ENCODE assay signal across 9 mouse cellular contexts in genomic region chr17:28855166-28855885, GRCm38 (mm10). TPM values are rescaled to one million over a fixed set of nuclear protein-coding genes. Genes with fewer than 3 reads are reported as not detected.
DNase-seq lines count a peak whose midpoint lies in the region; ATAC-seq and TF ChIP-seq lines count a peak whose summit lies in the region.
"Had no signal": no experiment of that assay in that cellular context is flagged by ENCODE, and none has a peak within 500 bp of the region (broad histone marks: within the 10 kb centered on the region; RNA-seq: fewer than 3 reads in every experiment).

No protein-coding gene starts in this region.

- no peaks in the 10 kb centered on the region for H3K79me2 ChIP-seq in liver, adult 2 months (ENCODE audit: control insufficient read depth, insufficient read depth, low read length)

- H3K9me3 ChIP-seq in liver, embryonic 11.5 days (ENCODE audit: control insufficient read depth, low read length) = peaks cover 5% of the 10 kb centered on the region; the same call in 1 of the 2 replicates

- H3K4me1 ChIP-seq in liver, adult 2 months (ENCODE audit: control insufficient read depth, insufficient read depth, low read length) = no peaks in the 10 kb centered on the region
- no peaks in the 10 kb centered on the region for H3K4me1 ChIP-seq in liver, embryonic 11.5 days (replicated peaks; ENCODE audit: control insufficient read depth, insufficient read depth, low read length)
- H3K4me1 ChIP-seq in small intestine, adult 2 months (ENCODE audit: control insufficient read depth, insufficient read depth, insufficient read length, low read length) = peaks cover 7% of the 10 kb centered on the region

- H3K36me3 ChIP-seq in liver, adult 2 months (ENCODE audit: control insufficient read depth, insufficient read depth, low read length) = no peaks in the 10 kb centered on the region
- no peaks in the 10 kb centered on the region for H3K36me3 ChIP-seq in liver, embryonic 11.5 days (ENCODE audit: control insufficient read depth, insufficient read depth, low read length)
- H3K36me3 ChIP-seq in small intestine, adult 2 months (ENCODE audit: control insufficient read depth, insufficient read depth, low read length) = peaks cover 9% of the 10 kb centered on the region
- H3K36me3 ChIP-seq: embryonic facial prominence, embryonic 13.5 days had no signal

- no peak overlapping the region for H3K27ac ChIP-seq in liver, adult 2 months (replicated peaks; ENCODE audit: insufficient read depth, low read depth, low read length)
- no peak overlapping the region for H3K27ac ChIP-seq in liver, embryonic 11.5 days (ENCODE audit: low read depth, low read length)
- no peak overlapping the region for H3K27ac ChIP-seq in small intestine, adult 2 months (ENCODE audit: insufficient read depth, low read depth, low read length)
- H3K27ac ChIP-seq: embryonic facial prominence, embryonic 13.5 days had no signal

- no peak overlapping the region for H3K4me2 ChIP-seq in liver, embryonic 11.5 days
- H3K4me2 ChIP-seq: embryonic facial prominence, embryonic 13.5 days had no signal

- no peak overlapping the region for H3K9ac ChIP-seq in liver, adult 2 months (ENCODE audit: low read depth, low read length)
- no peak overlapping the region for H3K9ac ChIP-seq in liver, embryonic 11.5 days (ENCODE audit: low read depth, low read length)
- H3K9ac ChIP-seq: embryonic facial prominence, embryonic 13.5 days had no signal

- DNase-seq in liver, adult 2 months (ENCODE audit: extremely low read depth, low read depth, low spot score) = peak; percentile 26
- no peak for DNase-seq in liver, embryonic 11.5 days (ENCODE audit: low spot score)
- DNase-seq in T-cell, adult 2 months (ENCODE audit: low spot score) = peak; percentile 22
- DNase-seq in kidney, adult 9 months = peak; percentile 46
- no peak for DNase-seq in left cerebral cortex, adult 18-20 months (ENCODE audit: low spot score in 2 of 2)
- DNase-seq in heart, postnatal 10 days = no peak
- DNase-seq in neural tube, embryonic 10.5 days (ENCODE audit: extremely low spot score, low spot score) = no peak

- no peak for TF ChIP-seq POLR2A in liver, adult 2 months (IDR thresholded peaks at IDR 0.05; ENCODE audit: extremely low read depth, insufficient read depth, low read length)
- no peak for TF ChIP-seq POLR2A in small intestine, adult 2 months (IDR thresholded peaks at IDR 0.05; ENCODE audit: low read depth, low read length)

- no peaks in the 10 kb centered on the region for H3K27me3 ChIP-seq in liver, adult 2 months (ENCODE audit: control insufficient read depth, insufficient read depth, low read length)
- no peaks in the 10 kb centered on the region for H3K27me3 ChIP-seq in liver, embryonic 11.5 days (replicated peaks; ENCODE audit: control insufficient read depth, insufficient read depth, low read length)
- H3K27me3 ChIP-seq in small intestine, adult 2 months (ENCODE audit: control insufficient read depth, insufficient read depth, low read length) = no peaks in the 10 kb centered on the region
- H3K27me3 ChIP-seq: embryonic facial prominence, embryonic 13.5 days had no signal

- intact Hi-C loops in heart, postnatal 10 days (cut with DNase I) = no loop called here

- TF ChIP-seq CTCF in liver, adult 2 months (IDR thresholded peaks at IDR 0.05; ENCODE audit: low read depth, low read length) = peak; percentile 43
- TF ChIP-seq CTCF in small intestine, adult 2 months (IDR thresholded peaks at IDR 0.05; ENCODE audit: extremely low read depth, insufficient read length, insufficient replicate concordance, low read depth, low read length) = peak; percentile 27; the same call in 1 of the 2 replicates

- no peak overlapping the region for H3K4me3 ChIP-seq in liver, adult 2 months (ENCODE audit: insufficient read depth, low read depth, low read length)
- H3K4me3 ChIP-seq in liver, embryonic 11.5 days (ENCODE audit: low read depth, low read length) = no peak overlapping the region
- no peak overlapping the region for H3K4me3 ChIP-seq in small intestine, adult 2 months (ENCODE audit: low read depth, low read length)
- H3K4me3 ChIP-seq: embryonic facial prominence, embryonic 13.5 days had no signal

- WGBS in liver, adult 2 months = 80% methylated on average over 9 of the region's 9 CpGs
- WGBS in liver, embryonic 11.5 days = 66% methylated on average over 9 of the region's 9 CpGs
- 63% methylated on average over 9 of the region's 9 CpGs for WGBS in small intestine, adult 2 months

- no peak for ATAC-seq in liver, embryonic 11.5 days (replicated peaks; ENCODE audit: low FRiP score)

RNA-seq across cellular contexts. Expression of gene Pnpla1, which starts 2.9 kb away (rescaled TPM):
- total RNA-seq in liver, adult 2 months (2014; rRNA removed) = not detected in 2 replicates
- not detected in 2 replicates for polyA plus RNA-seq in liver, adult 2 months (2012; rRNA removed)
- 0.05 TPM in 1 of 2 replicates, not detected in the other for polyA plus RNA-seq in liver, embryonic 11.5 days (2014; fragmentation: Nextera tagmentation; extraction: Ambion mirVana)
- 0.46 and 0.77 TPM in 2 replicates for polyA plus RNA-seq in small intestine, adult 2 months (2012; rRNA removed)
- total RNA-seq in left cerebral cortex, adult 18-20 months (2021) = under 1 TPM; 0.53 to 0.54 TPM
- total RNA-seq in heart, postnatal 10 days (2021) = not detected

RNA-seq across cellular contexts. Expression of gene Brpf3, which starts 54.4 kb away (rescaled TPM):
- 4.4 and 8.9 TPM in 2 replicates for total RNA-seq in liver, adult 2 months (2014; rRNA removed)
- polyA plus RNA-seq in liver, adult 2 months (2012; rRNA removed) = 14.5 and 18.9 TPM in 2 replicates
- 29.3 and 34.8 TPM in 2 replicates for polyA plus RNA-seq in liver, embryonic 11.5 days (2014; fragmentation: Nextera tagmentation; extraction: Ambion mirVana)
- 39.3 and 109 TPM in 2 replicates for polyA plus RNA-seq in small intestine, adult 2 months (2012; rRNA removed)
- 10 to 100 TPM; 51.5 to 55.0 TPM for total RNA-seq in left cerebral cortex, adult 18-20 months (2021)
- 10 to 100 TPM; 15.2 to 22.3 TPM for total RNA-seq in heart, postnatal 10 days (2021)

RNA-seq across cellular contexts. Expression of gene 4930539E08Rik, which starts 59.8 kb away (rescaled TPM):
- 0.09 and 0.47 TPM in 2 replicates for total RNA-seq in liver, adult 2 months (2014; rRNA removed)
- 0.10 and 0.11 TPM in 2 replicates for polyA plus RNA-seq in liver, adult 2 months (2012; rRNA removed)
- polyA plus RNA-seq in liver, embryonic 11.5 days (2014; fragmentation: Nextera tagmentation; extraction: Ambion mirVana) = 0.08 and 0.48 TPM in 2 replicates
- polyA plus RNA-seq in small intestine, adult 2 months (2012; rRNA removed) = 26.9 and 94.4 TPM in 2 replicates
- 10 to 100 TPM in 1 of 2 experiments, 1 to 10 TPM in 1; 8.6 to 10.7 TPM for total RNA-seq in left cerebral cortex, adult 18-20 months (2021)
- under 1 TPM in 1 of 2 experiments, not detected in 1; 0.05 TPM for total RNA-seq in heart, postnatal 10 days (2021)

Comparison
In these comparisons a context has a peak if more than half of its experiments do, and no peak if none do; other contexts are left out.
1. DNase-seq: peak in liver, adult 2 months (single experiment), T-cell, adult 2 months (single experiment) and kidney, adult 9 months (single experiment); none in liver, embryonic 11.5 days (single experiment), left cerebral cortex, adult 18-20 months (0 of 2), heart, postnatal 10 days (0 of 2) and neural tube, embryonic 10.5 days (single experiment).